Mouse (Mus musculus) monocyte, adult 5-6 weeks (primary cell): ENCODE data around the gene Sec24c. TPM values are rescaled to one million over a fixed set of nuclear protein-coding genes. Genes with fewer than 3 reads are reported as not detected.

Source experiments
- ATAC-seq: fragments of 153-309, 156-312 bp; replicated peaks from 2 replicates; pipeline ENCODE4 v1.8.0; 2017; ENCODE audit warnings: mild to moderate bottlenecking; ENCODE audit not compliant: low TSS enrichment, insufficient number of reproducible peaks, severe bottlenecking, poor library complexity, low FRiP score
- total RNA-seq: library from RNA; stranded (forward); fragments of 200-1000, 200-491, 200-594 nt; gene quantifications from 3 replicates; pipeline ENCODE4 v1.2.3, GENCODE M21; 2017

Sec24c gene
- total RNA-seq, 1 experiment from 2014 or later: 156 TPM

GRCm38 (mm10) chr14:20658326-20658725 is 15.8 kb upstream of the Sec24c start:
- ATAC-seq: no peak

DNA sequence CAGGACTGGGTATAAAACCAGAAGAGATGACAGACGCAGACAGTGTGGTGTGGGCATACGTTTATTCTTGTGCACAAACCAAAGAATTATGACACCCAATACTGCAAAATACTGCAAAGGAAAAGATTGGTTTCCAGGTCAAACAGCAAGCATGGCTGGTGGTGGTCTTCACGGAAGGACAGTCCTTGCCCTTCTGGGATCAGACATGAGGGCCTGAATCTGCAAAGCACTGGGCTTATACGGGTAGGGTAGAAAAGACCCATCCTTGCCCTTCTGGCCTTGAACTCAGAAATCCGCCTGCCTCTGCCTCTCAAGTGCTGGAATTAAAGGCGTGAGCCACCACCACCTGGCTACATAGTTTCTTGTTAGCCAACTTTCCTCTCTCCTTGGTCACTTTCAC is 15.2 kb upstream of the Sec24c start:
- ATAC-seq: no peak

DNA sequence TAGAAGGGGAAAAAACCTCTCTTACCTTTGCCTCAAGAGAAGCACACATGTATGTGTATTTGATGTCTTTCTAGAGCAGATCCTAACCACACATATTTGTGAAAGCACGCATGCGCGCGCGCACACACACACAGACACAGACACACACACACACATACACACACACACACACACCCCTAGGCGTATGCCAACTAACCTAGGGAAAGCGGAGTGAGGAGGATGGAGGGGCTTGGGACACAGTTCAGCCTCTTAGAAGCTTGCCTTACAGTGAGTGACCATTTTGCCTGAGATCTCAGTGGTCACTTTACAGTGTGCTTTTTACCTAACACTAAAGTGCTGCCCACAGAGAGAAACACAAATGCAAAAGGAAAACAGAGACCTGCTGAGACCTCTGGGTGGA is 14.4 kb upstream of the Sec24c start:
- ATAC-seq: no peak

GRCm38 (mm10) chr14:20660827-20661660 is 13.1 kb upstream of the Sec24c start:
- ATAC-seq: peak; percentile 93

- no peak for ATAC-seq
Observed at GRCm38 (mm10) chr14:20661661-20662331, 12.3 kb upstream of the Sec24c start.

DNA sequence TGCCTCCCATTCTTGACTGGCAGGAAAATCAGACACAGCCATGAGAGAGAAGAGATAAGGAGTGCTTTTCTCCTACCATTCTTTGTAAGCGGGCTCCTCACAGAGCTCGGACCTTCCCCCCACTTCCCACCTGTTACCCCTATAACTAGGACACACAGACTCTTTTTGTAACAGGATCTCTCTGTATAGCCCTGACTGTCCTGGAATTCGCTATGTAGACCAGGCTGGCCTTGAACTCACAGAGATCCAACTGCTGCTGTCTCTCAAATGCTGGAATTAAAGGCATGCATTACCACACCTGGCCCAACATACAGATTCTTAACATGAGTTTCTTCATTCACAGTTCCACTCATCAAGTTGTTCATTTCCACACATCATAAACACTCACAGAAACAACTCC is 11.4 kb upstream of the Sec24c start:
- no peak for ATAC-seq

GRCm38 (mm10) chr14:20663601-20664000 is 10.5 kb upstream of the Sec24c start:
- no peak for ATAC-seq

- ATAC-seq: no peak
Observed at GRCm38 (mm10) chr14:20664436-20664835, 9.7 kb upstream of the Sec24c start.

DNA sequence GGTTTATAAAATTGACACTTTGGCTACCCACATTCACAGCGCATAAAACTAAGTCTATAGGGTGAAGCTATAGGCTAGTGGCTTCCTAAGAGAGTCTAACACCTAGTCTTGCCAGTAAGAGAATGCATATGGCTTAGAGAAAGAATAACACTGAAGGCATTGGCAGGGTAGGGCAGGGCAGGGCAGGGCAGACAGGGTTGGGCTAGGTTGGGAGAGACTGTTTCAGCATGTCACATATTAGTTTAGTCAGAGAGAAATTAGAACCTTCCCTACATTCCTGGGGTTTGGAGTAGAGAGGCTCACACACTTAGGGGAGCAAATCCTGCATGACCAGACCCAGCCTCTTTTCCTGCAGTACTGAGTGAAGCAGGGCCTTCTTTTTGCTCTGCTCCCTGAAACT is 6.6 kb upstream of the Sec24c start:
- ATAC-seq: no peak

- no peak for ATAC-seq
Observed at GRCm38 (mm10) chr14:20668154-20668810, 5.8 kb upstream of the Sec24c start, which contains the start of gene Synpo2l. Synpo2l (minus strand) TSS chr14:20668354.

DNA sequence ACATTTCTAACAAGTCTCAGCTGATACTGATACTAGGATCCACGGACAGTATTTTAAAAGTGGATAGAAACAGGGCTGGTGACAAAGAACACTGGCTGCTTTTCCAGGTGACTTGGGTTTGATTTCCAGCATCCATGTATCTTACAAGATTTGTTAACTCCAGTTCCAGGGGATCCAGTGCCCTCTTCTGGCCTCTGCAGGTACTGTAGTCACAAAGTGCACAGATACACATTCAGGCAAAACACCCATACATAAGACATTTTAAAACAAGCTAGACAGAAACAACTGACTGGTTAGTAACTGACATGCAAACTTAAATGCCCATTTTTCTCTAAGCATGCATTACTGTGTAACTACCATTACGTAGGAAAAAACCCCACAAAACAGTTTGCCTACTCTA is 1.1 kb upstream of the Sec24c start:
- ATAC-seq: no peak

DNA sequence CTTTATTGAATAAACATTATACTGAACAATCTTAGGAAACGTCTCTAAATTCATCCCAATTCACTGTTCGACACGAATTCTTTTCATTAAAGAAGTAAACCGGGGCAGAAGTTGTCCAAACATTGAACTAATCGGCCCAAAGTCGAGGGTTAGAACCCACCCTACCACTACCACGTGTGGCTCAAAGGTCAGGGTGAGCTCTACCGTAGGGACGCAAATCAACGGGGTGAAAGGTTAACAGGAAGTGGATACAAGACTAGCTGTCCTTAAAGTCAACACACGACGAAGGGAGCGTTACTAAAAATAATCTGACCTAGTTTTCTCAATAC is 409 bp upstream of the Sec24c start:
- ATAC-seq: peak; percentile 74

- no peak for ATAC-seq
Observed at GRCm38 (mm10) chr14:20677906-20678305, 3.8 kb downstream of the Sec24c start.

DNA sequence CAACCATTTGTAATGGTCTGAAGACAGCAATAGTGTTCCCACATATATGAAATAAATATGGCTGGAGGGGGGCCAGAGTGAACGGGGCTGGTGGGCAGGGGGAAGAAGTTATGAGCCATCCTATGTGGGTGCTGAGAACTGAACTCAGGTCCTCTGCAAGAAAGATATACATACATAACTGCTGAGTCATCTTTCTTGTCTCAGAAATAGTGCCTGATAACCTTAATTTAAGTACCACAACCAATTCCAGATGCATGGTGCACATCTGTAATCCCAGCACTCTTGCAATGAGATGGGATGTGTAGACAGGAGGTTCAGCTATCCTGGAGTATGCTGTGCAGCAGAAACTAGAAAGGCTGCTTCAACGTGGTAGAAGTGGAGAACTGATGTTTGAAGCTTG is 7.6 kb downstream of the Sec24c start:
- ATAC-seq: no peak

GRCm38 (mm10) chr14:20682498-20682897 is 8.4 kb downstream of the Sec24c start:
- peak; percentile 59 for ATAC-seq

DNA sequence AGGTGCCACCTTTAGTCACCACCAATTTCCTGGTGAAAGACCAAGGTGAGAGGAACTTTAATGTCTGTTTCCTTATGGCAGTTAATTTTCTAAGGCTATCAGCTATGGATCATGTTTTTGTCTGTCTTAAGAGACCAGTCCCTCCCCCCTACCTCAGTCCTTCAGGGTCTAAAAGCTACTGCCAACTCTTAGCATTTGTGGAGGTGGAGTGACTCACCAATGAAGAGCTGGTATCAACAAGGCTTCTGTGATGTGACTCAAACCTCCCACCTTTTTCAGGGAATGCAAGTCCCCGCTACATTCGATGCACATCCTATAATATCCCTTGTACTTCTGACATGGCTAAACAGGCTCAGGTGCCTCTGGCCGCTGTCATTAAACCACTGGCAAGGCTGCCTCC is 12.5 kb downstream of the Sec24c start:
- ATAC-seq: no peak

DNA sequence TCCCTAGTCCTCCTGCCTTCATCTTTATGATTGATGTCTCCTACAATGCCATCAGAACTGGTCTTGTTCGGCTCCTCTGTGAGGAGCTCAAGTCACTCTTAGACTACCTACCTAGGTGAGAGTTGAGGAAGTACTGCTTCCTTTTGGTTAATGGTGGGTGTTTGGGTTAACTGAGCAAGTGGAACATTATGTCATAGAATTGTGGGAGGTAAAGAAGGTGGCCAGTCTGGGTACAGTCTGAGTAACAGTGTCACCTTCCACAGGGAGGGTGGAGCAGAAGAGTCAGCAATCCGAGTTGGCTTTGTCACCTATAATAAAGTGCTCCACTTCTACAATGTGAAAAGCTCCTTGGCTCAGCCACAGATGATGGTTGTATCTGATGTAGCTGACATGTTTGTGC is 14.9 kb downstream of the Sec24c start:
- ATAC-seq: no peak

- ATAC-seq: no peak
Observed at GRCm38 (mm10) chr14:20691772-20692171, 17.7 kb downstream of the Sec24c start.

DNA sequence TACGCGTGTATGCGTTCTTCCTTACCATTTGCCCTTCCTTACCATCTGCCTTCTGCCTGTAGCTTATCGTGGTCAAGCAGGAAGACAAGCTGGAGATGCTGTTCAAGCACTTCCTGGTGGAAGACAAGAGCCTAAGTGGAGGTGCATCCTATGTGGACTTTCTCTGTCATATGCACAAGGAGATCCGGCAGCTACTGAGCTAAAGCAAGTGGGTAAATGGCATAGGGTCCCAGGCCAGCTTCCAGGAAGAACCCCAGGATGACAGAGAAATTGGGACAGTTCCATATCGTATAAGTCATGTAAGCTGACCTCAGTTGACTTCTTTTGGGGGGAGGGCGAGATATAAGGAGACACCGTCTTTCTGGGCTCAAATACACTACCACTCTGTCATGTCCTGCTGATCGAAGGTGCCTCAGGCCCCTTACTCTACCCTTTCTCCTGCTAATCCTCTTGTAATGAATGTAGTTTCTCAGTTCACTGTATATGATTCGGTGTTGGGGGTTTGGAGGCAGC is 19.5 kb downstream of the Sec24c start:
- no peak for ATAC-seq
